Comparison of ENCODE assay signal across 9 mouse cellular contexts in genomic region chr11:68956107-68956506, GRCm38 (mm10). TPM values are rescaled to one million over a fixed set of nuclear protein-coding genes. Genes with fewer than 3 reads are reported as not detected.
A peak's percentile ranks its signal among the peaks of the same experiment; 100 is the strongest.
DNase-seq lines count a peak whose midpoint lies in the region; ATAC-seq and TF ChIP-seq lines count a peak whose summit lies in the region.
"Had no signal": no experiment of that assay in that cellular context is flagged by ENCODE, and none has a peak within 500 bp of the region (broad histone marks: within the 10 kb centered on the region; RNA-seq: fewer than 3 reads in every experiment).

No protein-coding gene starts in this region.

- H3K9ac ChIP-seq in heart, postnatal 0 days (replicated peaks; ENCODE audit: low read depth, low read length), result no peak overlapping the region
- no peak overlapping the region for H3K9ac ChIP-seq in kidney, embryonic 15.5 days

- H3K27ac ChIP-seq in heart, postnatal 0 days (ENCODE audit: low read depth), result peak overlapping the region; percentile 84
- H3K27ac ChIP-seq in kidney, embryonic 15.5 days, result peak overlapping the region; percentile 63

- H3K27me3 ChIP-seq in heart, postnatal 0 days (ENCODE audit: control insufficient read depth, insufficient read depth, low read length), result 0 out of 2 replicates have a peak, but pooled peaks cover 8% of the 10 kb centered on the region
- H3K27me3 ChIP-seq in kidney, embryonic 15.5 days, result peaks cover 32% of the 10 kb centered on the region

- intact Hi-C loops in gastrocnemius, postnatal 14 days (cut with DNase I; ENCODE audit: low total_unique reads), result no loop called here

- peak; percentile 28 for DNase-seq in gastrocnemius, postnatal 25 days
- DNase-seq in gastrocnemius, postnatal 14 days, result no peak
- DNase-seq in heart, postnatal 0 days (ENCODE audit: low spot score), result peak; percentile 74
- DNase-seq in lung, postnatal 4 days, result peak; percentile 41 to 52
- DNase-seq in layer of hippocampus, postnatal 10 days (ENCODE audit: low spot score in 2 of 2), result no peak
- DNase-seq in natural killer cell, adult 2 months (ENCODE audit: low spot score in 2 of 2), result no peak

- 0 out of 2 replicates have a peak, but pooled peaks cover 5% of the 10 kb centered on the region for H3K4me1 ChIP-seq in heart, postnatal 0 days (ENCODE audit: control insufficient read depth, insufficient read depth)
- peaks cover 33% of the 10 kb centered on the region for H3K4me1 ChIP-seq in kidney, embryonic 15.5 days

- H3K36me3 ChIP-seq in heart, postnatal 0 days (replicated peaks; ENCODE audit: control insufficient read depth, insufficient read depth, low read length), result no peaks in the 10 kb centered on the region
- H3K36me3 ChIP-seq in kidney, embryonic 15.5 days, result no peaks in the 10 kb centered on the region

- peak; percentile 66; the same call in 1 of the 2 replicates for ATAC-seq in heart, postnatal 0 days (ENCODE audit: insufficient read depth, low read depth)
- no peak for ATAC-seq in kidney, embryonic 15.5 days (replicated peaks; ENCODE audit: low FRiP score)
- ATAC-seq in megakaryocyte-erythroid progenitor cell, adult 5-6 weeks (replicated peaks; ENCODE audit: low FRiP score, low TSS enrichment, poor library complexity, severe bottlenecking), result no peak

- 4% methylated on average over 3 of the region's 3 CpGs for WGBS in heart, postnatal 0 days
- WGBS in kidney, embryonic 15.5 days, result 42% methylated on average over 3 of the region's 3 CpGs

- peak overlapping the region; percentile 48 for H3K4me3 ChIP-seq in heart, postnatal 0 days (ENCODE audit: low read depth, low read length)
- H3K4me3 ChIP-seq in kidney, embryonic 15.5 days (replicated peaks), result peak overlapping the region; percentile 44

- no peaks in the 10 kb centered on the region for H3K9me3 ChIP-seq in heart, postnatal 0 days (replicated peaks; ENCODE audit: control insufficient read depth, low read length)
- H3K9me3 ChIP-seq in kidney, embryonic 15.5 days (replicated peaks), result no peaks in the 10 kb centered on the region

- peak overlapping the region; percentile 69 for H3K4me2 ChIP-seq in heart, postnatal 0 days (ENCODE audit: low read depth, low read length)
- H3K4me2 ChIP-seq in kidney, embryonic 15.5 days, result peak overlapping the region; percentile 76

- TF ChIP-seq CTCF in heart, postnatal 0 days (IDR thresholded peaks at IDR 0.05; ENCODE audit: low read depth), result no peak

- TF ChIP-seq EP300 in heart, postnatal 0 days (IDR thresholded peaks at IDR 0.05; ENCODE audit: low read depth), result 0 out of 2 replicates have a peak, but pooled peaks have one; percentile 31

RNA-seq across cellular contexts. Expression of gene Arhgef15, which starts 1.2 kb away (rescaled TPM):
- 1 to 10 TPM; 8.4 to 9.6 TPM for total RNA-seq in gastrocnemius, postnatal 25 days (2021)
- total RNA-seq in gastrocnemius, postnatal 14 days (2021), result 10 to 100 TPM; 10.7 to 13.8 TPM
- 12.6 and 19.8 TPM in 2 replicates for total RNA-seq in heart, postnatal 0 days (2014; rRNA removed; ENCODE audit: low replicate concordance)
- 10.0 and 11.6 TPM in 2 replicates for polyA plus RNA-seq in heart, postnatal 0 days (2015; fragmentation: Nextera tagmentation; extraction: Ambion mirVana)
- 15.8 and 19.6 TPM in 2 replicates for polyA plus RNA-seq in kidney, embryonic 15.5 days (2015; fragmentation: Nextera tagmentation; extraction: Ambion mirVana)
- total RNA-seq in layer of hippocampus, postnatal 10 days (2021), result 10 to 100 TPM; 12.2 to 17.4 TPM
- total RNA-seq in megakaryocyte-erythroid progenitor cell, adult 5-6 weeks (2014; fragmentation: Nextera tagmentation), result not detected in 2 replicates
- total RNA-seq in megakaryocyte-erythroid progenitor cell, adult 5-6 weeks (2017), result not detected in 2 replicates

RNA-seq across cellular contexts. Expression of gene Slc25a35, which starts 11.8 kb away (rescaled TPM):
- total RNA-seq in gastrocnemius, postnatal 25 days (2021), result 1 to 10 TPM; 3.8 to 4.6 TPM
- 1 to 10 TPM; 4.3 to 5.7 TPM for total RNA-seq in gastrocnemius, postnatal 14 days (2021)
- total RNA-seq in heart, postnatal 0 days (2014; rRNA removed; ENCODE audit: low replicate concordance), result 0.70 and 3.6 TPM in 2 replicates
- polyA plus RNA-seq in heart, postnatal 0 days (2015; fragmentation: Nextera tagmentation; extraction: Ambion mirVana), result 1.9 and 2.0 TPM in 2 replicates
- polyA plus RNA-seq in kidney, embryonic 15.5 days (2015; fragmentation: Nextera tagmentation; extraction: Ambion mirVana), result 4.8 and 5.0 TPM in 2 replicates
- 1 to 10 TPM; 4.3 to 4.4 TPM for total RNA-seq in layer of hippocampus, postnatal 10 days (2021)
- 2.6 and 3.6 TPM in 2 replicates for total RNA-seq in megakaryocyte-erythroid progenitor cell, adult 5-6 weeks (2014; fragmentation: Nextera tagmentation)
- total RNA-seq in megakaryocyte-erythroid progenitor cell, adult 5-6 weeks (2017), result 1.1 and 4.5 TPM in 2 replicates

RNA-seq across cellular contexts. Expression of gene Rangrf, which starts 18.9 kb away (rescaled TPM):
- 10 to 100 TPM; 59.6 to 60.4 TPM for total RNA-seq in gastrocnemius, postnatal 25 days (2021)
- total RNA-seq in gastrocnemius, postnatal 14 days (2021), result 10 to 100 TPM; 54.2 to 57.7 TPM
- 101 and 103 TPM in 2 replicates for total RNA-seq in heart, postnatal 0 days (2014; rRNA removed; ENCODE audit: low replicate concordance)
- 78.0 and 85.1 TPM in 2 replicates for polyA plus RNA-seq in heart, postnatal 0 days (2015; fragmentation: Nextera tagmentation; extraction: Ambion mirVana)
- 63.4 and 67.7 TPM in 2 replicates for polyA plus RNA-seq in kidney, embryonic 15.5 days (2015; fragmentation: Nextera tagmentation; extraction: Ambion mirVana)
- 10 to 100 TPM; 16.2 to 20.5 TPM for total RNA-seq in layer of hippocampus, postnatal 10 days (2021)
- total RNA-seq in megakaryocyte-erythroid progenitor cell, adult 5-6 weeks (2014; fragmentation: Nextera tagmentation), result 240 and 254 TPM in 2 replicates
- total RNA-seq in megakaryocyte-erythroid progenitor cell, adult 5-6 weeks (2017), result 69.1 and 104 TPM in 2 replicates

RNA-seq across cellular contexts. Expression of gene Odf4, which starts 29.2 kb away (rescaled TPM):
- not detected for total RNA-seq in gastrocnemius, postnatal 25 days (2021)
- total RNA-seq in gastrocnemius, postnatal 14 days (2021), result not detected
- total RNA-seq in heart, postnatal 0 days (2014; rRNA removed; ENCODE audit: low replicate concordance), result not detected in 2 replicates
- polyA plus RNA-seq in heart, postnatal 0 days (2015; fragmentation: Nextera tagmentation; extraction: Ambion mirVana), result not detected in 2 replicates
- polyA plus RNA-seq in kidney, embryonic 15.5 days (2015; fragmentation: Nextera tagmentation; extraction: Ambion mirVana), result not detected in 2 replicates
- under 1 TPM; 0.45 to 0.62 TPM for total RNA-seq in layer of hippocampus, postnatal 10 days (2021)
- not detected in 2 replicates for total RNA-seq in megakaryocyte-erythroid progenitor cell, adult 5-6 weeks (2014; fragmentation: Nextera tagmentation)
- not detected in 2 replicates for total RNA-seq in megakaryocyte-erythroid progenitor cell, adult 5-6 weeks (2017)
- polyA plus RNA-seq: large intestine, adult 2 months had no signal

RNA-seq across cellular contexts. Expression of gene Pfas, which starts 52.2 kb away (rescaled TPM):
- total RNA-seq in gastrocnemius, postnatal 25 days (2021), result 1 to 10 TPM; 6.7 to 7.0 TPM
- total RNA-seq in gastrocnemius, postnatal 14 days (2021), result 1 to 10 TPM; 5.6 to 7.3 TPM
- total RNA-seq in heart, postnatal 0 days (2014; rRNA removed; ENCODE audit: low replicate concordance), result 10.1 and 12.3 TPM in 2 replicates
- polyA plus RNA-seq in heart, postnatal 0 days (2015; fragmentation: Nextera tagmentation; extraction: Ambion mirVana), result 8.3 and 8.7 TPM in 2 replicates
- polyA plus RNA-seq in kidney, embryonic 15.5 days (2015; fragmentation: Nextera tagmentation; extraction: Ambion mirVana), result 43.9 and 45.9 TPM in 2 replicates
- total RNA-seq in layer of hippocampus, postnatal 10 days (2021), result 10 to 100 TPM; 26.2 to 37.5 TPM
- total RNA-seq in megakaryocyte-erythroid progenitor cell, adult 5-6 weeks (2014; fragmentation: Nextera tagmentation), result 101 and 128 TPM in 2 replicates
- total RNA-seq in megakaryocyte-erythroid progenitor cell, adult 5-6 weeks (2017), result 53.9 and 77.9 TPM in 2 replicates

Comparison
In these comparisons a context has a peak if more than half of its experiments do, and no peak if none do; other contexts are left out.
1. DNase-seq: peak in gastrocnemius, postnatal 25 days (single experiment), heart, postnatal 0 days (single experiment) and lung, postnatal 4 days (2 of 2); none in gastrocnemius, postnatal 14 days (single experiment), layer of hippocampus, postnatal 10 days (0 of 2) and natural killer cell, adult 2 months (0 of 2).
2. RNA of gene Arhgef15, which starts 1.2 kb away (total RNA-seq): 12.6 to 19.8 TPM in heart, postnatal 0 days, 12.2 to 17.4 TPM in layer of hippocampus, postnatal 10 days, 10.7 to 13.8 TPM in gastrocnemius, postnatal 14 days and 8.4 to 9.6 TPM in gastrocnemius, postnatal 25 days; not detected in megakaryocyte-erythroid progenitor cell, adult 5-6 weeks; every median in the first group is over 4 times any median in the second.